ENCODE assay signal across 25 mouse cellular contexts in the genomic region with DNA sequence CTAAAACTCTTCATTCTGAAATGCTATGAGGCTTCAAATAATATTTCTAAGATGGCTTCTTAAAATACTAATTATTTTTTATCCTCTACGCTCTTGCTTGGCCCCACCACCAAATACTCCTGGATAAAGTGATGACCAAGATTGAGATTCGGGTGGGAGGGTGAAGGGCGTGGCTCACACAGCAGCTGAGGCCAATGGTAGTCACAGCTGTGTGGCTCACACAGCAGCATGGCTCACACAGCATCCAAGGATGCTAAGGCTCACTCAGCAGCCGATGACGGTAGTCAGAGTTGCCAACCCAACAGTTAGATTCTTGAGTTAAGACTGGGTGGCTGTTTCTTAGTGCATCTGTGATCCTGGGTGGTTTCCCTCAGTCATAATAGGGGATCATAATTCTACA. TPM values are rescaled to one million over a fixed set of nuclear protein-coding genes. Genes with fewer than 3 reads are reported as not detected.
DNase-seq lines count a peak whose midpoint lies in the region; TF ChIP-seq lines count a peak whose summit lies in the region.
"Had no signal": no experiment of that assay in that cellular context is flagged by ENCODE, and none has a peak within 500 bp of the region (broad histone marks: within the 10 kb centered on the region; RNA-seq: fewer than 3 reads in every experiment).

No protein-coding gene starts in this region.

- intact Hi-C loops in gastrocnemius, adult 2 months (cut with DNase I): no loop called here
- intact Hi-C loops in gastrocnemius, postnatal 36 days (cut with DNase I): loop anchor here (5.0 kb wide), 1 partner anchor 49 kb away; no protein-coding TSS in a partner anchor

- H3K27me3 ChIP-seq in myocyte (ENCODE audit: control insufficient read depth, insufficient read depth, insufficient read length): no peaks in the 10 kb centered on the region
- H3K27me3 ChIP-seq: CH12.LX, Patski had no signal

- H3ac ChIP-seq in myocyte (ENCODE audit: control insufficient read depth, insufficient read length): no peak overlapping the region

- no peak for TF ChIP-seq POLR2A in myocyte (IDR thresholded peaks at IDR 0.05; ENCODE audit: insufficient read length, low read depth)

- no peak for DNase-seq in gastrocnemius, adult 2 months
- DNase-seq in gastrocnemius, postnatal 36 days: no peak
- peak; percentile 76 for DNase-seq in heart, adult 11 months
- DNase-seq in heart, adult 18-20 months: no peak
- no peak for DNase-seq in thymus, postnatal 14 days
- DNase-seq: adrenal gland, adult 2 months; adrenal gland, adult 8-10 months; adrenal gland, postnatal 10 days; adrenal gland, postnatal 14 days; adrenal gland, postnatal 25 days; adrenal gland, postnatal 36 days; B cell, adult 2 months; cerebellum, adult 11 months; cerebellum, adult 11-12 months; cerebellum, adult 18-20 months had no signal

- no peaks in the 10 kb centered on the region for H3K79me2 ChIP-seq in myocyte (ENCODE audit: control insufficient read depth, insufficient read depth)

- no peak for TF ChIP-seq CTCF in gastrocnemius, adult 2 months (IDR thresholded peaks at IDR 0.05)

- H3K27ac ChIP-seq in gastrocnemius, adult 2 months: peak overlapping the region; percentile 80; the same call in 1 of the 2 replicates

- H3K4me2 ChIP-seq in myocyte (ENCODE audit: low read depth): no peak overlapping the region

- no peak overlapping the region for H3K4me3 ChIP-seq in gastrocnemius, adult 2 months
- no peak overlapping the region for H3K4me3 ChIP-seq in myocyte

- H3K36me3 ChIP-seq in myocyte (ENCODE audit: control insufficient read depth, insufficient read depth): no peaks in the 10 kb centered on the region
- H3K36me3 ChIP-seq: G1E had no signal

TF ChIP-seq in myocyte, 11 proteins besides CTCF, POLR2A, EP300 and RAD21:
- TF ChIP-seq USF1 (IDR thresholded peaks at IDR 0.05; ENCODE audit: low read depth) (no peak), MYOD1 (IDR thresholded peaks at IDR 0.05; ENCODE audit: control insufficient read depth in 1 of 3, insufficient read length in 2 of 3, low read depth in 2 of 3) (peak in 2 of 3 experiments; percentile 3 to 61)

RNA-seq across cellular contexts. Expression of gene Anapc15-ps, which starts 30.5 kb away (rescaled TPM):
- total RNA-seq in gastrocnemius, adult 2 months (2021): not detected
- not detected for total RNA-seq in gastrocnemius, postnatal 36 days (2021)
- not detected for total RNA-seq in heart, adult 18-20 months (2021)
- polyA plus RNA-seq in myocyte (2012; fragmentation: generic; extraction: Trizol): 0.37 TPM
- total RNA-seq: adrenal gland, adult 18-20 months; adrenal gland, adult 2 months; adrenal gland, postnatal 10 days; adrenal gland, postnatal 14 days; adrenal gland, postnatal 25 days; adrenal gland, postnatal 36 days; adrenal gland, postnatal 4 days; ES-E14; MEL had no signal
- polyA plus RNA-seq: activated CD4-positive, CD25-positive, alpha-beta regulatory T cell, adult 4 months; adrenal gland, adult 2 months; CD4-positive, CD25-positive, alpha-beta regulatory T cell, adult 4 months; G1E had no signal
